Mouse (Mus musculus) heart, adult 2 months (tissue): ENCODE measurements around the gene Sntb2. TPM values are rescaled to one million over a fixed set of nuclear protein-coding genes. Genes with fewer than 3 reads are reported as not detected.
"Not testable (repeated sequence)": the region's sequence is repeated elsewhere in the genome, so short reads cannot be mapped to it uniquely, and the experiment has no call there.

Experiments used
- DNase-seq, 2 experiments: peaks; one replicate each; pipeline ENCODE4 v3.0.0; 2021
- H3K27ac ChIP-seq: fragments of 200-600 bp; 2 replicates; pipeline ENCODE4 v1.8.1; 2022
- H3K27me3 ChIP-seq: fragments of 200-500 bp; 2 replicates; pipeline ENCODE4 v1.6.1; 2012; ENCODE audit warnings: mild to moderate bottlenecking, low read length, inconsistent platforms, mixed read lengths; ENCODE audit not compliant: control insufficient read depth, insufficient read depth
- H3K36me3 ChIP-seq: fragments of 200-500 bp; 2 replicates; pipeline ENCODE4 v1.6.1; 2012; ENCODE audit warnings: low read length, inconsistent platforms; ENCODE audit not compliant: control insufficient read depth, insufficient read depth
- H3K4me1 ChIP-seq: fragments of 200-500 bp; 2 replicates; pipeline ENCODE4 v1.6.1; 2011; ENCODE audit warnings: low read length; ENCODE audit not compliant: control insufficient read depth, insufficient read depth
- H3K4me3 ChIP-seq: fragments of 200-600 bp; 2 replicates; pipeline ENCODE4 v1.8.1; 2022
- H3K79me2 ChIP-seq: fragments of 200-500 bp; replicated peaks from 2 replicates; pipeline ENCODE4 v1.6.1; 2012; ENCODE audit warnings: mild to moderate bottlenecking, inconsistent platforms, low read length, moderate library complexity, mixed read lengths; ENCODE audit not compliant: control insufficient read depth, insufficient read depth
- H3K9ac ChIP-seq: fragments of 200-500 bp; 2 replicates; pipeline ENCODE4 v1.6.1; 2012; ENCODE audit warnings: low read depth, mild to moderate bottlenecking, control low read depth, inconsistent platforms, low read length, mixed read lengths
- CTCF ChIP-seq: fragments of 200-600 bp; IDR thresholded peaks from 2 replicates; pipeline ENCODE4 v1.8.1; 2022; ENCODE audit warnings: antibody characterized with exemption, mild to moderate bottlenecking, moderate library complexity
- EP300 ChIP-seq: fragments of 200-500 bp; IDR thresholded peaks from 2 replicates; pipeline ENCODE4 v1.6.1; 2011; ENCODE audit warnings: low read depth, low read length, control low read depth; ENCODE audit not compliant: insufficient read depth
- POLR2A ChIP-seq: fragments of 200-500 bp; IDR thresholded peaks from 2 replicates; pipeline ENCODE4 v1.6.1; 2011; ENCODE audit warnings: mild to moderate bottlenecking, low read depth, low read length, control low read depth; ENCODE audit not compliant: insufficient read depth
- WGBS: fragments of 180-500 bp; shearing (Covaris S2); methylation state at CpG from one replicate; pipeline ENCODE4 v1.1.7; 2018; 5-methylcytosine and 5-hydroxymethylcytosine counted together
- intact Hi-C: fragments of 180-260 bp; cut with DNase I; formaldehyde crosslinking; loops from one replicate; pipeline ENCODE4 v1.15.1; 2025
- polyA plus RNA-seq: library from polyadenylated mRNA; depleted of rRNA; stranded (reverse); fragments of >200 nt; gene quantifications from 2 replicates; pipeline ENCODE4 v1.2.3, GENCODE M21; 2012
- total RNA-seq, 2 experiments: library from RNA; stranded (reverse); gene quantifications; 2 replicates each; pipeline ENCODE4 v1.2.3; 2021

Sntb2 gene
- total and polyA plus RNA-seq, 3 experiments: 4.5 to 10.7 (median 10.0) TPM

- Histone ChIP-seq H3K9ac (no peak overlapping the region), H3K36me3 (peaks cover 5% of the 10 kb centered on the region), H3K27me3 (no peaks in the 10 kb centered on the region), H3K4me3 (no peak overlapping the region), H3K79me2 (peaks cover 3% of the 10 kb centered on the region), H3K4me1 (peaks cover 11% of the 10 kb centered on the region), H3K27ac (no peak overlapping the region)
- intact Hi-C loops: no loop called here
- TF ChIP-seq POLR2A (no peak), EP300 (no peak), CTCF (no peak)
- WGBS: 80% methylated on average over 3 of the region's 3 CpGs
- no peak for DNase-seq
Measured at GRCm38 (mm10) chr8:106969964-106970363, 34.4 kb downstream of the Sntb2 start.

- 27% methylated on average over 5 of the region's 5 CpGs for WGBS
- peak in 1 of 2 experiments; percentile 50 for DNase-seq
- H3K4me3 ChIP-seq: no peak overlapping the region
- H3K79me2 ChIP-seq: no peaks in the 10 kb centered on the region; the same call in 1 of the 2 replicates
- no peaks in the 10 kb centered on the region for H3K27me3 ChIP-seq
- H3K9ac ChIP-seq: no peak overlapping the region
- H3K27ac ChIP-seq: peak overlapping the region; percentile 69
- peaks cover 12% of the 10 kb centered on the region for H3K4me1 ChIP-seq
- peaks cover 5% of the 10 kb centered on the region for H3K36me3 ChIP-seq
- intact Hi-C loops: loop anchor here (2.0 kb wide), 1 partner anchor 37 kb away; the partner anchor contains the start of gene Sntb2
- no peak for TF ChIP-seq CTCF
- TF ChIP-seq EP300: peak; percentile 64; the same call in 1 of the 2 replicates
Measured at GRCm38 (mm10) chr8:106971916-106972315, 36.4 kb downstream of the Sntb2 start.

GRCm38 (mm10) chr8:106972538-106973264 lies 37.2 kb downstream of the Sntb2 start:
- H3K4me1 ChIP-seq: peaks cover 12% of the 10 kb centered on the region
- H3K4me3 ChIP-seq: no peak overlapping the region
- H3K9ac ChIP-seq: no peak overlapping the region
- H3K27ac ChIP-seq: peak overlapping the region; percentile 69
- H3K36me3 ChIP-seq: peaks cover 5% of the 10 kb centered on the region
- WGBS: 34% methylated on average over 6 of the region's 6 CpGs
- H3K27me3 ChIP-seq: no peaks in the 10 kb centered on the region
- TF ChIP-seq POLR2A (no peak), CTCF (no peak), EP300 (no peak)
- no peaks in the 10 kb centered on the region for H3K79me2 ChIP-seq
- intact Hi-C loops: loop anchor here (2.0 kb wide), 1 partner anchor 38 kb away; the partner anchor contains the start of gene Sntb2
- no peak for DNase-seq

GRCm38 (mm10) chr8:106973526-106973925 lies 38.0 kb downstream of the Sntb2 start:
- not testable (repeated sequence) for H3K4me3 ChIP-seq, H3K27me3 ChIP-seq, H3K36me3 ChIP-seq, H3K79me2 ChIP-seq, H3K9ac ChIP-seq, H3K27ac ChIP-seq, DNase-seq
- intact Hi-C loops: loop anchor here (2.0 kb wide), 1 partner anchor 39 kb away; the partner anchor contains the start of gene Sntb2
- 87% methylated on average over 3 of the region's 3 CpGs for WGBS
- peaks cover 12% of the 10 kb centered on the region for H3K4me1 ChIP-seq

GRCm38 (mm10) chr8:106974754-106975153 lies 39.2 kb downstream of the Sntb2 start:
- Histone ChIP-seq H3K4me3 (no peak overlapping the region), H3K79me2 (0 out of 2 replicates have a peak, but pooled peaks cover 2% of the 10 kb centered on the region), H3K4me1 (peaks cover 14% of the 10 kb centered on the region), H3K27ac (no peak overlapping the region), H3K36me3 (peaks cover 5% of the 10 kb centered on the region), H3K9ac (no peak overlapping the region), H3K27me3 (no peaks in the 10 kb centered on the region)
- TF ChIP-seq CTCF (no peak), POLR2A (no peak), EP300 (no peak)
- intact Hi-C loops: no loop called here
- 70% methylated on average over 7 of the region's 7 CpGs for WGBS
- no peak for DNase-seq

GRCm38 (mm10) chr8:106975764-106976163 lies 40.2 kb downstream of the Sntb2 start:
- 0 out of 2 replicates have a peak, but pooled peaks cover 2% of the 10 kb centered on the region for H3K79me2 ChIP-seq
- no peak overlapping the region for H3K4me3 ChIP-seq
- peaks cover 5% of the 10 kb centered on the region for H3K36me3 ChIP-seq
- 68% methylated on average over 2 of the region's 2 CpGs for WGBS
- no peak for TF ChIP-seq EP300
- no peak for TF ChIP-seq POLR2A
- TF ChIP-seq CTCF: no peak
- H3K4me1 ChIP-seq: peaks cover 13% of the 10 kb centered on the region
- no peak overlapping the region for H3K9ac ChIP-seq
- H3K27ac ChIP-seq: no peak overlapping the region
- intact Hi-C loops: no loop called here
- no peaks in the 10 kb centered on the region for H3K27me3 ChIP-seq
- no peak for DNase-seq
